Mouse (Mus musculus) ES-CJ7 (cell line): ENCODE measurements around the gene Spast.
"Not testable (repeated sequence)": the region's sequence is repeated elsewhere in the genome, so short reads cannot be mapped to it uniquely, and the experiment has no call there.

ENCODE experiments used
- DNase-seq: peaks from one replicate; pipeline ENCODE4 v3.0.0; 2011; ENCODE audit warnings: low read depth, low spot score

The Spast gene

DNA sequence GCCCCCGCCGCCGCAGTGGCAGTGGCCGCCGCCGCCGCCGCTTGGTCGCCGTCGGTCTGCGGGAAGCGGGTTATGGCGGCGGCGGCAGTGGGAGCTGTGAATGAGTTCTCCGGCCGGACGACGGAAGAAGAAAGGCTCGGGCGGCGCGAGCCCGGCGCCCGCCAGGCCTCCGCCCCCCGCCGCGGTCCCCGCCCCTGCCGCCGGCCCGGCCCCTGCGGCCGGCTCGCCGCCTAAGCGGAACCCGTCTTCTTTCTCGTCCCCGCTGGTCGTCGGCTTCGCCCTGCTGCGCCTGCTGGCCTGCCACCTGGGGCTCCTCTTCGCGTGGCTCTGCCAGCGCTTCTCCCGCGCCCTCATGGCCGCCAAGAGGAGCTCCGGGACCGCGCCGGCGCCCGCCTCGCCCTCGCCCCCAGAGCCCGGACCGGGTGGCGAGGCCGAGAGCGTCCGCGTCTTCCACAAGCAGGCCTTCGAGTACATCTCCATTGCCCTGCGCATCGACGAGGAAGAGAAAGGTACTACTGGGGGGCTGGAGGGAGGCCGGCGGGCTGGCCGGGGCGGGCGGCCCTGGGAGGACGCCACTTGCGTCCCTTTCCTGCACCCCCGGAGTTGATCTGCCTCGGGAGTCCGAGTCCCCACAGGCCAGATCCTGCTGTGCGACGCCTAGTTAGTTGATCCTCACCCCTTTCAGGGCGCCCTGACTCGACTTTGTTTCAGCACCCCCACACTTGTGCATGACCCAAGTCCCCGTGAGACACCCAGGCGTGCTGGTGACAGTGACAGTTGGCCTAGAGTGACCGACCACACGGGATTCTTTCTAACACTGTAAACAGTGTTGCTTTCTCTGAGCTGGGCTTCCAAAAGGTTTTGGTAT is at the start of gene Spast:
TSS of gene Spast (plus strand) at position 51 of the 868 bp plus-strand sequence.
- DNase-seq = peak; percentile 46

DNA sequence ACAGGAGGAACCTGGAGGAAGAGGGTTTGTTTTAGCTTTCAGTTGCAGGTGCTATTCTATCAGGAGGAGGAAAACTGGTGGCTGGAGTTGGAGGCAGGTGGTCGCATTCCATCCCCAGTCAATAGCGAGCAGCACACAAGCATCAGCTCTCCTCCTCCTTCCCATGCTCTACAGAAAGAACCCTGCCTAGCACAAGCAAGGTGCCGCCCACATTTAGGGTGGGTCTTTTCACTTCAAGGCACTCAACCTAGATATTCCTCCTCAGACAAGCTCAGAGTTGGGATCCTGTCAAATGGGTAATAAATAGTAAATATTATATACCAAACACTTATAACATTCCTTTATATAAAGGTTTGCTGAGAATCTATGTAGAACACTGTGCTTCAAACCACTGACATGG is 48.6 kb upstream of the Spast start:
- DNase-seq = no peak

DNA sequence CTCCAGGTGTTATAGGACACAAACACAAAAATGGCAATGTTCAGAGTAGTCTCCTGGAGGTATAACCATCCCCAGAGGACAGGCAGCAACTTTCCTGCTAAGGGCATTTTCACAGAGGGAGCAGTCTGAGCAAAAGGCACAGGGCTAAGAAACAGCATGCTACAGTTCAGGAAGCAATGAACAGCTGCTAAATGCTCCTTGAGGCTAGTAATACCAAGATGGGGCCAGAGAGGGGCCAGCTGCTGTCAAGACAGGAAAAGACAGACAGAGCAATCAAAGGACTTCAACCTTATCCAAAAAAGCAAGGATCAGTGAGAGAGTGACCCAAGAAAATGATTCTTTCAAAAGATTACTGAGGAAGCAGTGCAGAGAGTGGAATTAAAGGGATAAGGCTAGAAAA is 47.9 kb upstream of the Spast start:
- no peak for DNase-seq

DNA sequence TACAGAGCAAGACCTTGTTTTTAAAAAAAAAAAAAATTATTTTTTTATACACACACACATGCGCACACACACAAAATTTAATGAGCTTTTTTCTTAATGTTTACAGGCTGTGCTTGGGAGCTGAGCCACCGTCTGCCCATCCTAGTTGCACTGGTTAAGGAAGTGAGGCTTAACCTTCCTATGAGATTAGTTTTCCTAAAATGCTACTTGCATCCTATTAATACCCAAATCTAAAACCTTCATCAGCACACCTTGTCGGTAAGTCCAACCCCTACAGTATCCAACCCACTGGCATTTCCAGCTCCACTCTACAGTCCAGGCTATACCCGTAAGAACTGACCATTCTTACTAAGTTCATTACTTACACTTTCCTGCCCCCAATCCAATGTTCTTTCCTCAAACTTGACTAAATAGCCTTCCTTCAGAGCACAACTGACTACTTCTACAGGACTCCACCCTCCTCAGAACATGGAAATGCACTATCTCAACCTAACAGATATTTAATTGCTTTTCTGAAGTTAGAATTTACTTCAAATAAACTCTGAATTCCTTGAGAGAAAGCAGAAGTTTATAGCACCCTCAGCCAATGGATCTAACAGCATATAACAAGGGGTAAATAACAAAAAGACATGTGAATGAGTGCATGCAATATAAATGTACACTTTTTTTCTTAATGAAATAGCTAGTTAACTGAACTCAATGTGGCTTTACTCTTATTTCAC is 47.0 kb upstream of the Spast start:
- no peak for DNase-seq

DNA sequence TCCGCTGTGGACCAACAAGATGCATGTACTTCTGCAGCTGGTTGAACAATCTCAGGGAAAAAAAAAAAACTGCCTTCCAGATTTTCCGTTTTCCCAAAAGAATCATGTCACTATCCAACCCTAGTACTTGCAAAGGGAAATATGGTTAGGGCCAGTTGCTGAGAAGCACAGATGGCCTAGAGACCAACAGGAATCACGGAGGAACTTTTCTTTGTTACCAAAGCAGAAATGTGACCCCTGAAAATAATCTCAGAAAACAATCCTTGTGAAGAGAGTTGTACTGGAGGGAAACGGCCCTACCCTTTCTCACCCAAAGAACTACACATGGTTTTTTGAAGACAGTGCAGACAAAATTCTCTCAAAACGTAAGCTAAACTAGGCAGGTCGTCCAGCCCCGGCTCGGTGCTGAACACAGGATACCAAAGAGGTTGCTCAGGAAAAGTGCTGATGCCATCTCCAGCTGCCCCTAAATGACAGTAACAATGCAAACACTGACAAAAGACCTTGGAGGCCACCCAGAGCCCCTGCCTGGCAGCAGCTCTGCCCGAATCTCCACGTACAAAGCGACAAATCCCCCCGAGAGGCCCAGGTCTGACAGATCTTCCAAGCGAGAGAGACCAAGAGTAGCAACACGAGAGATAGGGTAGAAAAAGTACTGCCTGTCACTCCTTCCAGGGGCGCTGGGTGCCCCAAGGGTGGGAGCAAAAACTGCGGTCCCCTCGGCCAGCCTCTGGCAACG is 44.9 kb upstream of the Spast start:
- no peak for DNase-seq

DNA sequence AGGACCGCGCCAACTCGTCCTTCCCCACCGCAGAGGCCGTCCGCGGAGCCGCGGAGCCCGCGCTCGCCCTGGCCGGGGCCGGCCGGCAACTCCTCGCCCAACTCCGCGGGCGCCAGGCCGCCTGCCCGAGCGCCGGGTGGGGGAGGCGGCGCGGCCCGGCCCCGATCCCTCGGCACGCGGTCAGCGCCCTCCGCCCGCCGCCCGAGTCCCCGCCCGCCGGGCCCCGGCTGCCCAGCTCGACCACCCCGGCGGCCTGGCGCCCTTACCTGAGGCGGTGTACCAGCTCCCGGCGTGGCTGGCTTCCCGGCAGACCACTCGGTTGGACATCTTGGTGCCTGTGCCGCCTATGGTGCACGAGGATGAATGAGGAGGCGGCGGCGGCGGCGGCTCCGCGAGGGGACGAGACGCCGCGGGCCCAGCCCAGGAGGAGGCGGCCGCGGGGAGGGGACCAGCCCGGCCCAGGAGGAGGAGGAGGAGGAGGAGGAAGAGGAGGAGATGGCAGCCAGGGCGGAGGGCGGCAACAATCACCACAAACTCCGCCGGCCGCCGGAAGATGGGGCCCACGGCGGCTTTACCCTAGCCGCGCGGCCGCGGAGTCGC is 44.3 kb upstream of the Spast start:
- DNase-seq = peak; percentile 44

DNA sequence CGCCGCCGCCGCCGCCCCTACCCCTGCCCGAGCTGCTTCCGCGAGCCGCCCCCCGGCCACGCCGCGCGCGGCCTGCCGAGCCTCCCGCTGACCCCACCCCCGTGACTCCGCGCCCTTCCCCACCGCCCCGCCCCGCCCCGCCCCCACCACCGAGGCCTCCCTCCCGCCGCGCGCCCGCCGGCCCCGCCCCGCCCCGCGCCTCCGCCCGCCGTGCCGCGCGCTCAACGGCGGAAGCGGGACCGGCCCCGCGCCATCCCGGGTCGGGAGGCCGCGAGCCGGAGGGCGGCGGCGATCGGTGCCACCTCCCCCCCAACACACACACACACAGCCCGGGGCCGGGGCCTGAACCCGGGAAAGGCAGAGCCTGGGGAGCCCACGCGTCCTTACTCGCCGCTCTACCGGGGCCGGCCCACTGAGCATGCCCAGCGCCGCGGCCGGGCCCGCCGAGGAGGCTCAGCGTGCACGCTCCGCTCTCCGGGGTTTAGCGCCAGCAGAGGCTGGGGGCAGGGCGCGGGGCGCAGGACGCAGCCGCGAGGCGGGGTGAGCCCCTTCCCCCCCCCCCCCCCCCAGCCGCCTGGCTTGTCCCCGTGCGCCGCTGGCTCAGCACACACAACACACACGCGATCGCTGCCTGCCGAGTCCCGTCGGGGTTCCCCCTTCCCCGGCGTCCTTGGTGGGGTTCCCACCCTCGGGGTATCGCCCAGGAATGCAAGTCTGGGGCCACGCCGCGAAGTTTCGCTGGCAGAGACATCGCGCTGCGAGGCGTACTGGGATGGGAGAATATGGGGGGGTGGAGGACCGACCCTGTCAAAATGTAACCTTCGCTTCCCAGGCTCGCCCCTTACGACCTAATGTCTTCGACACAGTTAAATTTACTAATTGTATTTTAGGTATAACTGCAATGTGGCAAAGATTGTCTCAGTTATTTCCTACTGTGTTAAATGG is 43.5 kb upstream of the Spast start, which contains the start of gene Memo1:
TSS of gene Memo1 (minus strand) at position 496 of the 945 bp plus-strand sequence.
- peak; percentile 74 for DNase-seq

DNA sequence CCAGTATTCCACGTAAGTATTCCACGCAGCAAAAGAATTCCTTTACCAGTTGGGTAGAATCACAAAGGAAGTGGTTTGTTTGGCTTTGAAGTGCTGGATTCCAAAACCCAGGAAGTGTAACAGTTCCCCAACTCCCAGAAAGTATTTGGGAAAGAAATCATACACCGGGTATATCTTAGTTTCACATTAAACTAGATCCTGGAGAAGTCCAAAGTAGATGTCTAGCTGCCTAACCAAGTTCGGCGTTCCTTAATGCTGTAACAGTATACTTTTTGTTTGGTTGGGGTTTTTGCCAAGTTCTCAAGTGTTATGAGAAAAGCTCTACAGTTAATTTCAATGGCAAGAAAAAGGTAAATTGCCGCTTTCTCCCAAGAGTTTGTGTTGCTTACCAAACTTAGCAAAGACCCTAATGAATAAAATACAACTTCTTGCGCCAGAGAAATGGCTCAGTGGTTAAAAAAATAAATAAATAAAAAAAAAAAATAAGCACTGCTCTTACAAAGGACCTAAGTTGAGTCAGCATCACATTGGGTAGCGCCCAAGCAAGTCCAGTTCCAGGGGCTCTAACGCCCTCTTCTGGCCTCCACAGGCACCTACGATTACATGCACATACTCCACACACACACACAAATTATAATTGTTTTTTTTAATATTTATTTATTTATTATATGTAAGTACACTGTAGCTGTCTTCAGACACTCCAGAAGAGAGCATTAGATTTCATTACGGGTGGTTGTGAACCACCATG is 42.5 kb upstream of the Spast start:
- peak; percentile 68 for DNase-seq

DNA sequence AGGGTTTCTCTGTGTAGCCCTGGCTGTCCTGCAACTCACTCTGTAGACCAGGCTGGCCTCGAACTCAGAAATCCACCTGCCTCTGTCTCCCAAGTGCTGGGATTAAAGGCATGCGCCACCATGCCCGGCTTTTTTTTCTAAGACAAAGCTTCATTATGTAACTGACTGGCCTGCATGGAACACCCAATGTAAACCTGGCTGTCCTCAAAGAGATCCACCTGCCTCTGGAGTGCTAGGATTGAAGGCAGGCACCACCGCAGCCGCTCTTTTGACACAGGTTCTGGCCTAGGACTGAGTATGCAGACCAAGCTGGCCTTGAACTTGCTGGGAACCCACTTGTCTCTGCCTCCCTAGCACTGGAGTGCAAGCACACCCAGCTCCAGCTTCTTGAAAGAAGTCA is 41.8 kb upstream of the Spast start:
- DNase-seq = not testable (repeated sequence)

DNA sequence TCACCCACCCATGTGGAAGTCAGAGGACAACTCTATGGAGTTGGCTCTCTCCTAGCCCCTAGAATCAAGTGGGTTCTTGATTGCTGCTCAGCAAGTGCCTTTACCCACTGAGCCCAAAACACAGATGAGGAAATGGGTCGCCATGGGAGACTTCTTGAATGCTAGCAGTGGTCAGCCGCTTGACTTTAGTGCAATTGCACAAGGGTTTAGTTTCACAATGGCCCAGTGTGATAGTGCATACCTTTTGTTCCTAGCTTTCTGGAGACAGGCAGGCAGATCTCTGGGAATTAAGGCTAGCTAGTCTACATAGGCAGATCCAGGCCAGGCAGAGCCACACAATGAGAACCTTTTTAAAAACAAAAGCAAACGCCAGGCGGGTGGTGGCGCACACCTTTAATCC is 38.7 kb upstream of the Spast start:
- DNase-seq = peak; percentile 51

DNA sequence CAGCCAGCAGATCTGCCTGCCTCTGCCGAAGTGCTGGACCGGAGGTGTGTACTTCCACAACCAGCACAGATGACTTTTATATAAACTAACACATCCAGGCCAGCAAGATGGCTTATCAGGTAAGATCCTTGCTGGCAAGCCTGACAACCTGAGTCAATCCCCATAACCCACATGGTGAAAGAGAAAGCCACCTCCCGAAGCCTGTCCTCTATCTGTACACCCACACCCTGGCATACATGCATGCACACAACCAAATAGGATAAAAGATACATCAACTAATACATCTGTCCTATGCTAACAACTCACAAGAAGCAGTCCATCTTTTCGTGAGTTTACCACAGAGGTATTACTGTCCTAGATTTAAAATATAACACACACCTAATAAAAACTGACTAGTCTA is 34.7 kb upstream of the Spast start:
- no peak for DNase-seq

DNA sequence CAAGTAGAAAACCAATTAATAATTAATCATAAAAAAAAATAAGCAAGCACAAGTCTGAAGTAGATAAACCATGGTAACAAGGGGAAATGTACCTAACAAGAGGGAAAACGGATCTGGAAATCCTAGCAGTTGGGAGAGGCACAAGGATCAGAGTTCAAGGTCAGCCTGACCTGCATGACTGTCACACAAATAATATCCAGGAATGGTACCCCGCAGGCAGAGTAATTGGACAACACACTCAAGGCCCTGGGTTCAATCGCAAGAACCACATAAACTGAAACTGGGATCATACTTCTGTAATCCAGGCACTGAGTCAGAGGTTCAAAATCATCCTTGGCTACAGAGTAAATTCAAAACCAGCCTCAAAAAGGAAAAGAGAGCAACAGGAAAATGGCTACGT is 33.2 kb upstream of the Spast start:
- DNase-seq = no peak

DNA sequence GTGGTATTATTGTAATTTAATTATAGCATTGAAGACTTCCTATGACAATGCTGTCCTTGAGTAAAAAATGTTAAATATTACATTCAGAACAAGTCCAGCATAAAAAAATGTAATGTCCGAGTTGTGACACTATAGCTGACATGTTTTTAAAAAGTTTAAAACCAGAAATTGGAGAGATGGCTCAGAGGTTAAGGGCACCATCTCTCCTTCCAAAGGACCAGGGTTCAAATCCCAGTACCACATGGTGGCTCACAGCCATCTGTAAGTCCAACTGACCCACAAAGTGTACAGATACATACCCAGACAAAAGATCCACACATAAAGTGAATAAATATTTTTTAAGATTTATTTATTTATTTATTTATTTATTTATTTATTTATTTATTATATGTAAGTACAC is 32.8 kb upstream of the Spast start:
- no peak for DNase-seq

DNA sequence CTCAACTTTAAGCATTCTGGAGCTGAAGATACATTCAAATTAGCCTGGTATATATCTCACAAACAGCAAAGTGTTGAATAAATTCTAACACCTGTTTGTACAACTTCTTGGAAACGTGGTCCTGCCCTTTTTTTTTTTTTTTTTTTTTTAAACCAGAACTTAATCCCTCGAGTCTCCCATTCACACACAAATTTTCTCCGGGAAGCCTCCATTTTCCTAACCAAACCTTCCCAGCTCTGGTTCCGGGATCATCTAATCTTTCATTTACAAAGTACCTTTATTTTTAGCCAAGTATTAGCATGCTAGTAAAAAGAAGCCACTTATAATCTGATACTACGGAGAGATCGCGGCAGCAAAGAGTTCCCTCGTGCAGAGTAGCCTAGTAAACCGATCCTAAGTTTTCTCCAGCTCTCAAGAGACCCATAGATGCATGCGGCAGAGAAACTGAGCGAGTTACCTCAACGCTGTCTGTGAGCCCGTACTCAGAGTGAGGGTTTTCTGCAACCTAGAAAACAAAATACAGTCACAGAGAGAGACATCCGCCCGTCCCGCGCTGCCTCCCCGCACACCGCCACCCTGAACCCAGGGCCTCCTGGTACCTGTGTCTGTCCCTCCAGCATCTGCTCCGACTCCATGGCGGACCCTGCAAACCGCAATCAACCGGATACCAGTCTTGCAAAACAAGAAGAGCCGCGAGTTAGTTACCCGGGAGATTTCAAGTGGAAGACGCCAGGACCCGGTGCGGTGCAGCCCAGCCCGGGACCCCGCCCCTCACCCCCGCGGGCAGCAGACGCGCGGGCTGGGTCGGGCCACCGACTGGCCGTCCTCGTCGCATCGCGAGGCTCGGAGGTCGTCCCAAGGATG is 23.1 kb upstream of the Spast start:
- DNase-seq = no peak

DNA sequence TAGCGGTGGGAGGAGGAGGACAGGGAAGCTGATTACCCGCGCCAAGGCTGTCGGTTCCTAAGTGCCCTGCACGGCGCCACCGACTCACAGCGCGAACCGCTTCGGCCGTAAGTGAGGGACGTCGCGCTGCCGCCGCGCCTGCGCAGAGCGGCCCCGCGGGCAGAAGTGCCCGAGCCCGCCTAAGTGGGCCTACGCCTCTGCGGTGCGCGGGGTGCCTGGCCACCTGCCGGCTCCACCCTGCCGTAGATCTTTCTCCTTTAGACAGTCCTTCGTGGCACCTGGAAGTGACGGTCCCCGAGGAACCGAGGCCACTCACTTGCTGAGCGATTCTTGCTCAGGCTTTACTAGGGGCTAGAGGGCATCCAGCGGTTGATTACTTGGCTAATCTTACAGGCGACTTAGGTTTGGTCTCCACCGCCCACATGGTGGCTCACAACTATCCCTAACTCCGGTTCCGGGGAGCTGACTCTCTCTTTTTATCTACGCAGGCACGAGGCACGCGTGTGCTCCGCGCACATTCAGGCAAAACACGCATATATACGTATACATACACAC is 22.4 kb upstream of the Spast start:
- peak; percentile 93 for DNase-seq

DNA sequence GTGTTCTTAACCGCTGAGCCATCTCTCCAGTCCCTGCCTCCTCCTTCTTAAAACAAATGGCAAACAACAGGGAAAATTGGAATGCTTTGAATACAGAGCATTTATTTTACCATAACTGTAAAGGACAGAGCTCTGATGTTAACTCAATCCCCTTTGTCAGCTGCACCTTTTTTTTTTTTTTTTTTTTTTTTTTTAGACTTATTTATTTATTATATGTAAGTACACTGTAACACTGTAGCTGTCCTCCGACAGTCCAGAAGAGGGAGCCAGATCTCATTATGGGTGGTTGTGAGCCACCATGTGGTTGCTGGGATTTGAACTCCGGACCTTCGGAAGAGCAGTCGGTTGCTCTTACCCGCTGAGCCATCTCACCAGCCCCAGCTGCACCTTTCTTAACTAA is 20.1 kb upstream of the Spast start:
- no peak for DNase-seq

DNA sequence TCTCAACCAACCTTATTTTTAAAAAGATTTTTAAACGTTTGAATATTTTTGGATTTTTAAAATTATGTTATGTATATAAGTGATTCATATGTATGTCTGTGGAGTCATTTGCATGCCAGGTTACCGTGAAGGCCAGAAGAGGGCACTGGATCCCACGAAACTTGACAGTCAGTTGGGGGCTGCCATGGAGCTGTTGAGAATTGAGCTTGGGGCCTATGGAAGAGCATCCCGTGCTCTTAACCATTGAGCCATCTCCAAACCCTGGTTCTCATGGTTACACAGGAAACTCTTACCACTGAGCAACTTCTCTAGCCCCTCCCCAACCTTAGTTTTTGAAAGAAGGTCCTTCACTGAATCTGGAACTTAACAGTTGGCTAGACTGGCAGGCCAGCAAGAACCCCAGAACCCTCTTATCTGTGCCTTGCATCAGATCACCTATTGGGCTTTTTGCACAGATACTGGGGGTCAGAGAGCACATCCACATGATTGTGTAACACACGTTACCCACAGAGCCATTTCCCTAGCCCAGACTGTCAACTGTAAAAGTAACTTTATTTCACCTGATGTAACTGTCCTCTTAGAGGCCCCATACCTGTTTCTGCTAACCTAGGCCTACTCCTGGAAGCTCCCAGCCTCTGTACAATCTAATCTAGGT is 16.3 kb upstream of the Spast start:
- DNase-seq = no peak

DNA sequence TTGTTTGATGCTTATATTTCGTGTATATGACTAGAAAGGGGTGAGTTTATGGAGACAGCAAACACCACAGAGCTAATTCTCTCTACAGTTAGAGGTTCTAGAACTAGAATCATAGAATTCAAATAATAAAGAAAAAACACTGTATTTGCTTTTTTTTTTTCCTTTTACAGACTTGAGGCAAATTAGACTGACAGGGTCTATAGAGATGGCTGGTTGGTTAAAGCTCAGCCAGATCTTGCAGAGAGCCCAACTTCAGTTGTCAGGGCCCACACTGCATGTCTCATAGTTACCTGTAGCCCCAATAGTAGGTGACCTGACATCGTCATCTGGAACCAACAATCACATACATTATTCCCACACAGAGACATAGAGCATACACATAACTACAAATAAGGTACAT is 14.9 kb upstream of the Spast start, which contains the start of gene Dpy30:
TSS of gene Dpy30 (minus strand) at position 101 of the 400 bp plus-strand sequence.
- no peak for DNase-seq
